Mouse (Mus musculus) gastrocnemius, postnatal 4 days (tissue): ENCODE results near the gene Dnaic1. TPM values are rescaled to one million over a fixed set of nuclear protein-coding genes. Genes with fewer than 3 reads are reported as not detected.

ENCODE experiments used
- DNase-seq, 2 experiments: peaks; one replicate each; pipeline ENCODE4 v3.0.0; 2021 to 2022; ENCODE audit warnings: low spot score in 2 of 2, mixed read lengths in 2 of 2
- long read RNA-seq, 2 experiments: library from polyadenylated mRNA; stranded (forward); transcript quantifications; one replicate each; pipeline ENCODE4 v2.0.0; 2021
- total RNA-seq, 2 experiments: library from RNA; stranded (reverse); gene quantifications; 2 replicates each; pipeline ENCODE4 v1.2.3; 2021

Dnaic1 gene
- 1 to 10 TPM; 4.9 to 5.8 TPM for total RNA-seq
- long read RNA-seq, experiment 1 = 0 reads
- long read RNA-seq, experiment 2, partial matches to known transcripts = 0 of 1 reads
- long read RNA-seq, experiment 2, other reads (novel, unspliced or antisense) = 0 of 1 reads

DNA sequence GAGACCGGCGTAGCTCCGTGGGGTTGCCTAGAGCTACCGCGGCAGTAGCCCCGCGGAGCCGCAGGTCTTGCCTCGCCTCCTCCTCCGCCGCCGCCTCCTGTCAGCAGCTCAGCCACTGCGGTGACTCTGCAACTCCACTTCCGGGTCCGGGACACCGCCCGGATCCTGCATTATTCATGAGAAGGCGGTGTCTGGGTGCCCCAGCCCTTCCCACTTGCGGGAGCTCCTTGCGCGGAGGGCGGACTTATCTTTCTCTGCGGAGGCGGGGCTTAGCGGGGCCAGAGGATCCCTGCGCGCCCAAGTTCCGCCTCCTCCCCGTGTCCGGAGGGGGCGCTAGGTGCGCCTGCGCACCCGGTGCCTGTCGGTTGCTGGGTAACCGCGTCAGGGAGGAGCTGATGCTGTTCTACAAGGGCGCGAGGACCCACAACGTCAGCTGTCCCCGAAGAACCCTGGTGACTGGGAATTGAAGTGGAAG, at the start of gene Dnaic1, which contains the start of gene Fam219a:
Gene Dnaic1 (plus strand): TSS at position 365 of the 475 bp plus-strand sequence.
Gene Fam219a (minus strand): TSS at position 128 of the 475 bp plus-strand sequence.
- DNase-seq = peak; percentile 95 to 98

GRCm38 (mm10) chr4:41520641-41521040, 48.9 kb upstream of the Dnaic1 start:
- no peak for DNase-seq

DNA sequence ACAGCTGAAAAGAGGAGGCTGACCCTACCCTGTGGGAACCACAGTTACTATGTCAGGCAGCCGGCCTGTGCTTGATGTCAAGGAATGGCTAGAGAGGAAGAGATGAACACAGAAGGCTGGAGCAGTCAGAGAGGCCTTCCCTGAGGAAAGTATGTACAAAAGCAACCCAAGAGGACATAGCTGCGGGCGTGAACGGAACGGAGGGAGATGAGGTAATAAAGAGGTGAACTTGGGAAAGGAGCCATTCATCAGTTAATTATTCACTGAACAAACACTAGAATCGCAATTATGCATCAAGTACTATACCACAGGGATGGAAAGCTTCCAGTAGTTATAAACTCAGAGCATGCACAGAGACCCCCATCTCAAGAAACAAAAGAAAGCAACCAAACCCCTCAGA, 47.4 kb upstream of the Dnaic1 start:
- DNase-seq = no peak

- no peak for DNase-seq
Observed at GRCm38 (mm10) chr4:41522788-41523187, 46.8 kb upstream of the Dnaic1 start.

DNA sequence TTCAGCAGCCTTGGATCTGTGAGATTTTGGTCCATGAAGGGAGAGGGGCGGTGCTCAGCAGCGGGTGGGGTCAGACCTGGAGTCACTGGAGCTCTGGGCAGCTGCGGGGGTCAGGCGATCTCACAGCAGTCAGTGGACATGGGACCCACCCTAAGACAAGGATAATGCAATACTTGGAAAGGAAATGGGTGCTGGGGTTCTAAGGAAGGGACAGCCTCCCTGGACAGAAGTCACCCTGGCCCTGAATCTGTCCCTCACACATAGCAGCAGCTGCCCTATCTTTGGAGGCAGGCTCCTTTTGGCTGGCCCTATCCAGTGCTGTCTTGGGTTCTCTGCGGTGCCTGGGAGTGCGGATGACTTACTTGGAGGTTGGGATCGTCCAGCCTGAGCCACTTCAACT, 45.7 kb upstream of the Dnaic1 start:
- no peak for DNase-seq

GRCm38 (mm10) chr4:41524829-41525228, 44.7 kb upstream of the Dnaic1 start:
- no peak for DNase-seq

- DNase-seq = no peak
Observed at GRCm38 (mm10) chr4:41526553-41526952, 43.0 kb upstream of the Dnaic1 start.

GRCm38 (mm10) chr4:41527076-41527475, 42.5 kb upstream of the Dnaic1 start:
- no peak for DNase-seq

GRCm38 (mm10) chr4:41527996-41528395, 41.6 kb upstream of the Dnaic1 start:
- peak in 1 of 2 experiments; percentile 38 for DNase-seq

DNA sequence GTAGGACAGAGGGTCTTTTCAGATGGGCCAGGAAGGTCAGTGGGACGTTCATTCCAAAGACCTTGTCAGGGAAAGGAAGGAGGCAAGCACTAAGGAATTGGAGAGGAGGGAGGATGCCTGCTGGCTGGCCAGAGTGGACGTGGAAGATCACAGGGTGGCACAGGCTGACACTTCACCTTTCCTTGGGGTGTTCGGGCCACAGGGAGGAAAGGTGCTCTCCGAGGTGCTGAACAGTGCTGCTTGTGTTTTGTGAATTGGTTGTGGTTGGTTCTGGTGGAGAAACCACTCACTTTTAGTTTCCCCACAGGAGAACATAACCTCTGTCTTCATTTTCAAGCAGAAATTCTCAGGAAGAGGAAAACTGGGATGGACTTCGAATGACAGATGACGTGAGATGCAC, 37.2 kb upstream of the Dnaic1 start:
- DNase-seq = peak in 1 of 2 experiments; percentile 31

- no peak for DNase-seq
Observed at GRCm38 (mm10) chr4:41534866-41535265, 34.7 kb upstream of the Dnaic1 start.

GRCm38 (mm10) chr4:41542136-41542535, 27.4 kb upstream of the Dnaic1 start:
- no peak for DNase-seq

DNA sequence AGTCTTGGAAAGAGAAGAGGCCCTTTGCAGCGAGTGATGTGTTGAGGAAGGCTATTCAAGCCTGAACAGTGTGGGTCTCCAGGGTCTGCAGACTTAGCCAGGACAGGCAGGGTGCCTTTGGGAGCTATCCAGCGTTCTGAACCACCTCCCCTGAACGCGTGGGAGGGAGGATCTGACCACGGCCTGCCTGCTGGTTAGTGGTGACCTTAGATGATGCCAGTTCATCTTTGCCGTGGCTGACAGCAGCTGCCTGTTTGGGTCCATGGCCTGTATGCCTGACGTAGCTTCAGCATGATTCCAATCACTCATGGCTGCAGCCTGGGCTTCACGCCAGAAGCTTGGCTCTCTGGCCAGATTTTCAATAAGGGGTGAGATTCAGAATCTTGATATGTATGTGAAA, 23.6 kb upstream of the Dnaic1 start:
- DNase-seq = peak in 1 of 2 experiments; percentile 29

- no peak for DNase-seq
Observed at GRCm38 (mm10) chr4:41547086-41547485, 22.5 kb upstream of the Dnaic1 start.

DNA sequence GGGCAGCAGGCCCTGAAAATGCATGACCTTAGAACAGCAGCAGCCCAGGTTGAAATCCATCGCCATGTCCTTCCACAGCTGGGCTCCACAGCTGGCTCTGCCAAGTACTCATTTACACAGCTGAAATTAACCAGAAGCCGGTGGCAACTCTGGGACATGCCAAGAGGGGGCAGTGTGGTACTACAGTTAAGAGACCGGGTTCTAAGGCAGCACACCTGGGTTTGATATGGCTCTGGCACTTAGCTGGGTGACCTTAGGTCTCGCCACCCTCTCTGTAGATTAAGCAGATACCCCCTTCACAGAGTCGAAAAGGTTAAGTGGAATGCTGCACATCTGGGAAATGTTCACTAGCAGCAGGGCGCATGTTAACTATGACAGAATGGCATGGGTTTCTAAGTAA, 17.0 kb upstream of the Dnaic1 start:
- DNase-seq = peak in 1 of 2 experiments; percentile 60

DNA sequence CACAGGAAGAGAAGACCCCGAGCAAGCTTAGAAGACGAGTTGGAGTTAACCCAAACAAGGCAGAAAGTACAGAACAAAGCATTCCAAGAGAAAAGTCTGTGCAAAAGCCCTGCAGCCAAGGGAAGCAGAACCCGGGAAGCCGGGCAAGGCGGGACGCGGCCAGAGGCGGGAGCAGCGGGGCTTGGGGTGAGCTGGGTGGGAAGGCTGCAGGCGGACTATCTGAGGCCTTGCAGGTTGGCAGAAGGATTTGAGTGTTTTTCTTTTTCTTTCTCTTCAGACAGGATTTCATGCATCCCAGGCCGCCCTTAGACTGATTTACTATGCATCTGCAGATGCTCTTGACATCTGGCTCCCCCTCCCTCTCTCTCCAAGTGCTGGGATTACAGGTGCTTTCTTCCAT, 16.5 kb upstream of the Dnaic1 start:
- DNase-seq = no peak

DNA sequence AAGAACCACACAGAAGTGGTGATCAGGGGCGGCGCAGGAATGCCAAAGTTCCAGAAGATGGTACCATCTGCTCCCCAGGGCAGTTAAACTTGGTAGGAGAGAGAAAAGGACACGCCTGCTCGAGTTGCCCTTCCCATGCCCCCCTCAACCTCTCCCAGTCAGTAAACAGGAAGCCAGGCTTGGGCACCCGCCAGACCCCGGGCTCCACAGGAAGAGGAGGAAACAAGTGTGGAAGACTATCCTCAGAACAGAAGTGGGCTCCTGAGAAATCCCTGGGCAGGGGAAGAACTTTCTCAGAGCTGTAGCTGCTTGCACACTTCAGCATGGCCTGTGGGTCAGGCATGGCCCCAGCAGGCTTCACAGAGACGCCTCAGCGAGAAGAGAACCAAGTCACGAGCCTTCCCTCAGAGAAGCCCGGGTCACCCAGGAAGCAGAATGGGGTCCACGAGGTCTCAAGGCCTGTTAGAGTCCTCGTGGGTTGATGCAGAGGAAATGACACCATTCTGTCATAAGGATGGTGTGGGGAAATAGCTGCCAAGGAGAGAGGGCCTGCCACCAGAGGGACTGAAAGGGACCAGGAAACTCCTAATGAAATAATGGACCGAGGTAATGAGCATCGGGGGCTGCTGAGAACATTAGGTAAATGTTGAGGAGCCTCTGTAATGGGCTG, 14.4 kb upstream of the Dnaic1 start:
- peak; percentile 26 to 65 for DNase-seq

DNA sequence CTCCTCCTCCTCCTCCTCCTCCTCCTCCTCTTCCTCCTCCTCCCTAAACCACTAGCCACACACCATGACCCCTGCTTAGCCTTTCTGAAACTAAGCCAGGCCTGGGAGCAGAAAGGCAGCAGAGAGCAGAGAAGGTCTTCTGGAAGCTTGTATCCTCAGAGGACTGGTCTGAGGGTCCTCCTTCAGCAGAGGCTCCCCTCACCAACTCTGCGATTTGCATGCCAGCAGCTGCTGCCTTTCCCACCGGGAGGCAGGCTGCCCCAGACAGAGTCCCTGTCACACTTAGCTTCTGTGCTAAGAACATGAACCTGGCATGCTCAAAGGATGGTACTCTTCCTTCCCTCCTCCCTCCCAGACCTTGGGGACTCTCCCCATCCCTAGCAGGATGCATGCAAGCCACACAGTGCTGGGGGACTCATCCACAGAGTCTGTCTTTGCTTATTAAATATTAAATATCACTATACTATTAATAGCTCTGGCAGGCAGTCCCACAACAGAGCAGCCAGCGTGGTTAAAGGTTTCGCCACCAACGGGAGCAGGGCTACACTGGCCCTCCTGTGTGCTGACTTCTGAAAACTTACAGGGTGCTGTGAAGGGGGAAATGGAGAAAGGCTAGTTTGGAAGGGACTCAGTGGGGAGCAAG, 13.1 kb upstream of the Dnaic1 start:
- DNase-seq = no peak

GRCm38 (mm10) chr4:41557092-41557491, 12.5 kb upstream of the Dnaic1 start:
- DNase-seq = no peak

GRCm38 (mm10) chr4:41563297-41563696, 6.3 kb upstream of the Dnaic1 start:
- no peak for DNase-seq

DNA sequence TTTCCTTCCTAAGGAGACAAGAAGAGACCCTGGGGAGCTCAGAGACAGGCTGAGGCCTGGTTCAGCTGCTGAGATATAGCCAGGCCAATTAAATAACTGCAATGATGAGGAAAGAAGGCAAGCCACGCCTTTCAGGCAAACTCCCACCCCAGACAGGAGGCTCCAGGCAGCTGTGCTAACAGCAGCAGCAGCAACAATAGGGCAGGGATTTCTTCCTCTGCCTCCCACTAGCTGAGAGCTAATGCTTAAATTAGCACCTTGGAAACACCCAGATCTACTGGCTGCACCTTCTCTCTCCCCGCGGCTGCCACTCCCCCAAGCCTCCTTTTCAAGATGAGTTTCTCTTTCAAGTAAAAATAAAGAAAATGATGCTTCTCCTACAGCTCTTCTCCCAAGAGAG, 3.5 kb upstream of the Dnaic1 start:
- no peak for DNase-seq

DNA sequence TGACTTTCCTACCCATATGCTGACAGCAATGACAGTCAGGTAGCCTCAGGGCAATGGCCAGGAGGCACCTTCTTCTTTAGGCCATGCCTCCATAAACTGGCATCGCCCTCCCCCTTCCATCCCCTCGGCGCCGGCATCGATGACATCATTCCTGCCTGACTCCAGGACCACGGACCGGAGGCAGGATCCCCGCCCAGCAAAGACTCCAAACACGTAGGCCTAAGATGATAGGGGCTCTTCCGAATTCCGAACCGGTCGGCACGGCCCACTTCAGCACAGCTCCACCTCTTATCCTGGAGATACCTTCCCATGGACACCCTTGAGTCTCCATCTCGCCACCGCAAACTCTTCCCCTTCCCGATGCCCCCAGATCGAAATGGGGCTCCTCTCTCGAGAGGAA, 1.3 kb upstream of the Dnaic1 start:
- no peak for DNase-seq
